In the genomic region with DNA sequence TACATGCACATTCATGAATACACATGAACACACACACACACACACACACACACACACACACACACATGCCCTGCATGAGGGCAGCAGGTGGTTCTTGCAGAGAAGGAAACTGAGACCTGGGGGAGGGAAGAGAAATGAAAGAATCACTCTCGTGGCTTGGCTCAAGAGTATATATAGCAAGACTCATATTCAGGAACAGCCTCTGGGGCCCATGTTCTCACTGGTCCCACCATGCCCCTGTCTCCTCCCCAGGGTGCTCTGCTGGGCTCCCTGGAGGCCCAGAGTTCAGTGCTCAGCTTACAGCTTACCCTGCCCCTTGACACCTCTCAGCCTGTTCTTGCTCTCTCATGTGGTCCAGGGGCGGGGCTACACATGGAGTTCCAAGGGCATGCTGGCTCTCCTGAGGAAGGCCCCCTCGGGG, we compare ENCODE assay signal across 1 mouse cellular context.
TF ChIP-seq lines count a peak whose summit lies in the region.

No protein-coding gene starts in this region.

TF ChIP-seq in CH12.LX, 34 proteins besides CTCF, POLR2A, EP300 and RAD21 (continued from another document):
- TF ChIP-seq MYC (IDR thresholded peaks at IDR 0.05; ENCODE audit: low read depth, low read length): peak; percentile 86
- TF ChIP-seq MAFK (IDR thresholded peaks at IDR 0.05; ENCODE audit: insufficient replicate concordance, low read length): no peak
TF ChIP-seq in CH12.LX: peak in this region for 13.
